Mouse (Mus musculus) midbrain, embryonic 13.5 days (tissue): Measurements from ENCODE around the gene Hist1h4b. TPM values are rescaled to one million over a fixed set of nuclear protein-coding genes. Genes with fewer than 3 reads are reported as not detected.
"Not testable (repeated sequence)": the region's sequence is repeated elsewhere in the genome, so short reads cannot be mapped to it uniquely, and the experiment has no call there.

Experiments
- ATAC-seq: fragments of 200-750 bp; cut with Nextera tagmentation; 2 replicates; pipeline ENCODE4 v1.8.0; 2017; ENCODE audit warnings: mild to moderate bottlenecking, moderate TSS enrichment, moderate library complexity
- H3K27ac ChIP-seq: fragments of 300-500 bp; sonication (generic); 2 replicates; pipeline ENCODE4 v1.5.1; 2015; ENCODE audit warnings: inconsistent platforms, mild to moderate bottlenecking, moderate library complexity
- H3K27me3 ChIP-seq: fragments of 300-500 bp; sonication (generic); 2 replicates; pipeline ENCODE4 v1.6.1; 2015; ENCODE audit warnings: mild to moderate bottlenecking, inconsistent platforms
- H3K36me3 ChIP-seq: fragments of 300-500 bp; sonication (generic); 2 replicates; pipeline ENCODE4 v1.6.1; 2015; ENCODE audit warnings: mild to moderate bottlenecking, inconsistent platforms
- H3K4me1 ChIP-seq: fragments of 300-500 bp; sonication (generic); replicated peaks from 2 replicates; pipeline ENCODE4 v1.6.1; 2015; ENCODE audit warnings: inconsistent platforms
- H3K4me2 ChIP-seq: fragments of 300-500 bp; sonication (generic); replicated peaks from 2 replicates; pipeline ENCODE4 v1.6.1; 2015; ENCODE audit warnings: moderate library complexity, mild to moderate bottlenecking, inconsistent platforms
- H3K4me3 ChIP-seq: fragments of 300-500 bp; sonication (generic); replicated peaks from 2 replicates; pipeline ENCODE4 v1.5.1; 2015; ENCODE audit warnings: mild to moderate bottlenecking, inconsistent platforms
- H3K9ac ChIP-seq: fragments of 300-500 bp; sonication (generic); replicated peaks from 2 replicates; pipeline ENCODE4 v1.6.1; 2015; ENCODE audit warnings: mild to moderate bottlenecking, inconsistent platforms
- H3K9me3 ChIP-seq: fragments of 300-500 bp; sonication (generic); 2 replicates; pipeline ENCODE4 v1.6.1; 2016; ENCODE audit warnings: mild to moderate bottlenecking, inconsistent platforms
- WGBS: fragments of 180-500 bp; shearing (Covaris S2); methylation state at CpG from one replicate; pipeline ENCODE4 v1.1.7; 2015; 5-methylcytosine and 5-hydroxymethylcytosine counted together
- polyA plus RNA-seq: library from polyadenylated mRNA; unstranded; fragments of >200 nt; fragmentation: Nextera tagmentation; extraction: Ambion mirVana; gene quantifications from 2 replicates; pipeline ENCODE4 v1.2.1, GENCODE M21; 2015

Hist1h4b gene
- polyA plus RNA-seq, 1 experiment from 2014 or later, result 4.6 TPM

DNA sequence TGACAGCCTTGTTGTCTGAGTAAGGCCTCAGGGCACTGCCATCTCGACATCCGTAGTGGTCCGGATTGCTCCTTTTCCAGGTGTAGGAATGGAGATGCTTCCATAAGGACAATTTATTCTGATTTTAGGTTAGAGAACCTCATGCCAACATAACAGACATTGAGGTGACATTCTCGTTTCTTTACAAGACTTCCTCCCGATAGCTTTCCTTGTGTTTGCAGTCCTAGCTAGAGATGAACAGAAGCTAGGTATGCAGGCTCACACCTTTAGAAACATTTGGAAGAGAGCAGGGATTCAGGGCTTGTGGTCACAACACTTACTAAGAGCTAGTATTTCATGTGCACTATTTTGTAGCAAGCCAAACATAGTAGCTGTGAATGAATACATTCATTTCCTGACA lies 13.6 kb upstream of the Hist1h4b start:
- no peaks in the 10 kb centered on the region for H3K9me3 ChIP-seq
- 80% methylated on average over 5 of the region's 5 CpGs for WGBS
- H3K27ac ChIP-seq, result no peak overlapping the region
- no peak for ATAC-seq
- no peak overlapping the region for H3K4me3 ChIP-seq
- no peaks in the 10 kb centered on the region for H3K27me3 ChIP-seq
- H3K4me1 ChIP-seq, result peaks cover 41% of the 10 kb centered on the region
- H3K36me3 ChIP-seq, result no peaks in the 10 kb centered on the region
- no peak overlapping the region for H3K4me2 ChIP-seq
- no peak overlapping the region for H3K9ac ChIP-seq

GRCm38 (mm10) chr13:23743963-23744362 lies 12.8 kb upstream of the Hist1h4b start:
- Histone ChIP-seq H3K9me3 (no peaks in the 10 kb centered on the region), H3K9ac (no peak overlapping the region), H3K36me3 (no peaks in the 10 kb centered on the region), H3K27ac (peak overlapping the region; percentile 19; the same call in 1 of the 2 replicates), H3K4me2 (peak overlapping the region; percentile 66; the same call in 1 of the 2 replicates), H3K4me1 (peaks cover 41% of the 10 kb centered on the region), H3K4me3 (peak overlapping the region; percentile 39; the same call in 1 of the 2 replicates), H3K27me3 (no peaks in the 10 kb centered on the region)
- WGBS, result 39% methylated on average over 4 of the region's 4 CpGs
- no peak for ATAC-seq

GRCm38 (mm10) chr13:23744421-23745380 lies 12.1 kb upstream of the Hist1h4b start:
- peak overlapping the region; percentile 39; the same call in 1 of the 2 replicates for H3K9ac ChIP-seq
- H3K4me1 ChIP-seq, result peaks cover 34% of the 10 kb centered on the region
- peak overlapping the region; percentile 19; the same call in 1 of the 2 replicates for H3K27ac ChIP-seq
- 2% methylated on average over 15 of the region's 36 CpGs for whole genome bisulfite sequencing
- no peak for ATAC-seq
- peak overlapping the region; percentile 66 for H3K4me2 ChIP-seq
- no peaks in the 10 kb centered on the region for H3K27me3 ChIP-seq
- no peaks in the 10 kb centered on the region for H3K9me3 ChIP-seq
- H3K36me3 ChIP-seq, result no peaks in the 10 kb centered on the region
- H3K4me3 ChIP-seq, result peak overlapping the region; percentile 39

GRCm38 (mm10) chr13:23745381-23746161 lies 11.2 kb upstream of the Hist1h4b start, which contains the start of gene Hist1h3c:
Gene Hist1h3c, minus strand, starts transcription at chr13:23745602.
- H3K4me2 ChIP-seq, result peak within 1 kb of the TSS; percentile 66
- ATAC-seq, result peak; percentile 58
- H3K9me3 ChIP-seq, result no peaks in the 10 kb centered on the region
- H3K27ac ChIP-seq, result peak within 1 kb of the TSS; percentile 94
- H3K9ac ChIP-seq, result peak within 1 kb of the TSS; percentile 50
- H3K4me3 ChIP-seq, result peak within 1 kb of the TSS; percentile 39
- under 1% methylated on average over 25 of the region's 28 CpGs for WGBS
- no peaks in the 10 kb centered on the region for H3K36me3 ChIP-seq
- H3K27me3 ChIP-seq, result no peaks in the 10 kb centered on the region
- H3K4me1 ChIP-seq, result peaks cover 25% of the 10 kb centered on the region

GRCm38 (mm10) chr13:23746201-23747080 lies 10.4 kb upstream of the Hist1h4b start, which contains the start of gene Hist1h2bb:
Gene Hist1h2bb, plus strand, starts transcription at chr13:23746734.
- not testable (repeated sequence) for H3K9me3 ChIP-seq, H3K36me3 ChIP-seq, H3K27me3 ChIP-seq
- ATAC-seq, result peak; percentile 95
- Histone ChIP-seq H3K4me1 (peaks cover 26% of the 10 kb centered on the region), H3K27ac (peak within 1 kb of the TSS; percentile 94), H3K4me3 (peak within 1 kb of the TSS; percentile 39), H3K9ac (peak within 1 kb of the TSS; percentile 50), H3K4me2 (peak within 1 kb of the TSS; percentile 66)
- WGBS, result under 1% methylated on average over 40 of the region's 58 CpGs

DNA sequence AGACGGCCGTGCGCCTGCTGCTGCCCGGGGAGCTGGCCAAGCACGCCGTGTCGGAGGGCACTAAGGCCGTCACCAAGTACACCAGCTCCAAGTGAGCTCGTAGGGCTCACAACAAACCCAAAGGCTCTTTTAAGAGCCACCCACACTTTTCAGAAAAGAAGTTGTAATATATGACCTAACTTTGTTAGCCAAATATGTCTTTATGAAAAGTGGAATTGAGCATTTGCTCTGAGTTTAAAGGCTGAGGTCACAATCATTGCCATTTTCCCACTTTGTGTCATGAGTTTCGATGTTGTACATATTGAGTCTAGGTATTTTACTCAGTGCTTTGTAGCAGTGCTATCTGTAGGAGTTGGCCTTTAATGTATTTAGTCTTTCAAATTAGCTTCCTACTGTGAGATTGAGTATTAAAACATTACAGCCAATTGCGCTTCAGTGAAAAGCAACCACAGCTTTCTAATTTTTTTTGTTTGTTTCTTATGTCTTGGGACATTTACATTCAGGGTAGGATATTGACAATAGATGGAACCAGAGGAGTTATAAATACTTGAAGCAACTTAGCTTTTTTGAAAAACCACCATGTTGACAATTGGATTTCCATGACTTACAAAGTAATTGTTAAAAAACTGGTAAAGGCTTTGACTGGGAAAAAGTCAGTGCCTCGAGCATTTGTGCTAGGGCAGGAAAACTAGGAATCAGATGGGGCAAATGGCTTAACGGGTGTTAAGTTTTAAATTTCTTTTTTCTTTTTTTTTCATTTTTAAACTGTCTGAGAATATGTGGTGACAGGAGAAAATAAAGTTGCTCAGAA lies 9.5 kb upstream of the Hist1h4b start:
- H3K4me1 ChIP-seq, result peaks cover 29% of the 10 kb centered on the region
- H3K4me3 ChIP-seq, result peak overlapping the region; percentile 39
- peak overlapping the region; percentile 21 for H3K9ac ChIP-seq
- H3K36me3 ChIP-seq, result no peaks in the 10 kb centered on the region
- peak overlapping the region; percentile 66 for H3K4me2 ChIP-seq
- no peak; the same call in 1 of the 2 replicates for ATAC-seq
- peak overlapping the region; percentile 94 for H3K27ac ChIP-seq
- 2% methylated on average over 13 of the region's 13 CpGs for WGBS
- no peaks in the 10 kb centered on the region for H3K27me3 ChIP-seq
- no peaks in the 10 kb centered on the region for H3K9me3 ChIP-seq

DNA sequence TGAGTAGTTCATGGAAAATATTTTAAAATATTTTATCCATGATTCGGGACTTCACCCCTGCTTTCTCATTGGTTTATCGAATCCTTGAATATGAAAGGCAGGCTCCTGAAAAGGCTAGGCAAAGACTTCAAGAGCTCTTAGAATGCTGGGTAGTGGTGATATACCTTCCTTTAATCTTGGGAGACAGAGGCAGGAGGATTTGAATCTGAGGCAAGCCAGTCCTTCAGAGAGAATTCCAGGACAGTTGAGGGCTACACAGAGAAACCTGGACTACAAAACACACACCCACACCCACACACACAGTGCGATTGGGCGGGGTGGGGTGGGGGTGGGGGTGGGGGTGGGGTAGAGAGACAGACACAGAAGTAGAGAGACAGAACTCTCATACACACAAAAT lies 8.9 kb upstream of the Hist1h4b start:
- no peak overlapping the region; the same call in 1 of the 2 replicates for H3K9ac ChIP-seq

DNA sequence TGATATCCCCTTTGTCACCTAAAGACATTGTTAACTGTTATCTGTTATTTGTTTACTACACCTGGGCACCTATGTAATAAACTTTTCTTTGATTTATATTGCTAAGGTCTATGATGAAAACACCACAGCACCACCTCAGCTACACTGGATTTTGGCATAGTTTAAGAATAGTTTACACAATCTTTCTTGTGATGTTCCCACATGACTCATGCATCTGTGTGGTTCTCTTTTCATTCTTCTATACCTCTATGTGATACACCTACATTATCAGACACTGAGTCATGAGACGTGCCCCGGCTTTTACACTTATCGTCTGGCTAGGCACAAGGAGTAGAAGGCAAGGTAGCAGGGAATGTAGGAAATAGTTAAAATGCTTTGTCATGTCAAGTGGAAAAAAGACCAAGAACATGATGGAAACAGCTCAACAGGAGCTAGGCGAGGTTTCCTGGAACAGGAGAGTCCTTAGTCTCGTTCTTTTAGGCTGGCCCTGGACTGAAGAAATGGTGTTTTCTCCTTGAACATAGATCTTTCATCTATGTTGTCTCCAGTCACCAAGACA lies 7.2 kb upstream of the Hist1h4b start:
- Histone ChIP-seq H3K27ac (no peak overlapping the region), H3K4me2 (no peak overlapping the region), H3K36me3 (no peaks in the 10 kb centered on the region), H3K4me1 (peaks cover 31% of the 10 kb centered on the region), H3K9ac (no peak overlapping the region), H3K27me3 (no peaks in the 10 kb centered on the region), H3K4me3 (no peak overlapping the region), H3K9me3 (no peaks in the 10 kb centered on the region)
- ATAC-seq, result no peak
- 91% methylated on average over 5 of the region's 5 CpGs for WGBS

More for the DNA sequence above, 8.9 kb upstream of the Hist1h4b start:
- H3K27ac ChIP-seq, result peak overlapping the region; percentile 77
- H3K9me3 ChIP-seq, result no peaks in the 10 kb centered on the region
- no peaks in the 10 kb centered on the region for H3K36me3 ChIP-seq
- H3K4me1 ChIP-seq, result peaks cover 33% of the 10 kb centered on the region
- peak overlapping the region; percentile 66; the same call in 1 of the 2 replicates for H3K4me2 ChIP-seq
- no peaks in the 10 kb centered on the region for H3K27me3 ChIP-seq
- H3K4me3 ChIP-seq, result no peak overlapping the region
- WGBS, result 3% methylated on average over 4 of the region's 4 CpGs
- ATAC-seq, result no peak

DNA sequence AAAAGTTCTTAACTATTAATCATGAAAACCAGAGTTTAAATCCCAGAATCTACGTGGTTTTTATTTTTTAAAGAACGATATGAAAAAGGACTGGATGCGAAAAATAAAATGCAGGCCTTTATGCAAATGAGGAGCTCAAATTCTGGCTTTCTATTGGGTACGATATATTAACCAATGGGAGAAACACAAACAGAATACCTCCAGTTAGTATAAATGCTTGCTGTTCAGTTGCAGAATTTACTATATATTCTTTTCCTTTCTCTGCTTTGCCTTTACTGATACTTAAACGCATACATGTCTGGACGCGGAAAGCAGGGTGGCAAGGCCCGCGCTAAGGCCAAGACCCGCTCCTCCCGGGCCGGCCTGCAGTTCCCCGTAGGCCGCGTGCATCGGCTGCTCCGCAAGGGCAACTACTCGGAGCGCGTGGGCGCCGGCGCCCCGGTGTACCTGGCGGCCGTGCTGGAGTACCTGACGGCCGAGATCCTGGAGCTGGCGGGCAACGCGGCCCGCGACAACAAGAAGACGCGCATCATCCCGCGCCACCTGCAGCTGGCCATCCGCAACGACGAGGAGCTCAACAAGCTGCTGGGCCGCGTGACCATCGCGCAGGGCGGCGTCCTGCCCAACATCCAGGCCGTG lies 5.9 kb upstream of the Hist1h4b start, which contains the start of gene Hist1h2ab:
Gene Hist1h2ab (plus strand): TSS at position 288 of the 639 bp plus-strand sequence.
- ATAC-seq, result peak; percentile 57
- H3K9me3 ChIP-seq, H3K27me3 ChIP-seq, H3K36me3 ChIP-seq: not testable (repeated sequence)
- WGBS, result 1% methylated on average over 28 of the region's 47 CpGs
- peak within 1 kb of the TSS; percentile 93 for H3K27ac ChIP-seq
- peak within 1 kb of the TSS; percentile 61 for H3K9ac ChIP-seq
- H3K4me2 ChIP-seq, result peak within 1 kb of the TSS; percentile 68
- peaks cover 25% of the 10 kb centered on the region for H3K4me1 ChIP-seq
- H3K4me3 ChIP-seq, result peak within 1 kb of the TSS; percentile 43

DNA sequence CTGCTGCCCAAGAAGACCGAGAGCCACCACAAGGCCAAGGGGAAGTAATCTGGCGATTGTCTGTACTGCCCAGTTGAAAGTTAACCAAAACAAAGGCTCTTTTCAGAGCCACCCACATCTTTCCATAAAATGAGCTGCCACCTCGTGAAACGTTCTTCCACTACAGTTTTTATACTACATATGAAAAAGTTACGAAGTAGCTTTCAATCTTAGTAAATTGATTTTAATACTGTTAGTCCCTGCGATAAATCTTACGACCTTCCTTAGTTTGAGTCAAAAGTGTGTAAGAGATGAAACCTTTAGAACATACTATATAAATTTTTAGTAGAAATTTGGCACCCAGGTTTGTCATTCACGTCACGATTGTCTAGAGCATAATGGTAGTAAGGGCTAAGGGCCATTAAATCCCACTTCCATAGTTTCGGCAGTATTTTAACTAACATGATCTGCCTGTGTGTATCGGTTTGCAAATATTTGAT lies 5.3 kb upstream of the Hist1h4b start:
- Histone ChIP-seq H3K9ac (peak overlapping the region; percentile 61), H3K27me3 (no peaks in the 10 kb centered on the region), H3K36me3 (no peaks in the 10 kb centered on the region), H3K4me2 (peak overlapping the region; percentile 68), H3K27ac (peak overlapping the region; percentile 93), H3K4me1 (peaks cover 25% of the 10 kb centered on the region), H3K4me3 (peak overlapping the region; percentile 43), H3K9me3 (no peaks in the 10 kb centered on the region)
- WGBS, result under 1% methylated on average over 11 of the region's 11 CpGs
- ATAC-seq, result peak; percentile 17
